Mouse (Mus musculus) midbrain, embryonic 16.5 days (tissue): ENCODE measurements around the gene Samsn1. TPM values are rescaled to one million over a fixed set of nuclear protein-coding genes. Genes with fewer than 3 reads are reported as not detected.

Experiments
- ATAC-seq: fragments of 200-750 bp; cut with Nextera tagmentation; 2 replicates; pipeline ENCODE4 v1.8.0; 2017; ENCODE audit warnings: moderate TSS enrichment
- H3K27ac ChIP-seq: fragments of 300-500 bp; sonication (generic); 2 replicates; pipeline ENCODE4 v1.5.1; 2014; ENCODE audit warnings: mild to moderate bottlenecking, low read length, mixed read lengths
- H3K27me3 ChIP-seq: fragments of 300-500 bp; sonication (generic); 2 replicates; pipeline ENCODE4 v1.6.1; 2014; ENCODE audit warnings: low read depth, low read length, mixed read lengths; ENCODE audit not compliant: control insufficient read depth, insufficient read depth
- H3K36me3 ChIP-seq: fragments of 300-500 bp; sonication (generic); 2 replicates; pipeline ENCODE4 v1.6.1; 2014; ENCODE audit warnings: mild to moderate bottlenecking, low read length, moderate library complexity, mixed read lengths; ENCODE audit not compliant: control insufficient read depth, insufficient read depth
- H3K4me1 ChIP-seq: fragments of 300-500 bp; sonication (generic); 2 replicates; pipeline ENCODE4 v1.6.1; 2014; ENCODE audit warnings: mild to moderate bottlenecking, low read length, mixed read lengths; ENCODE audit not compliant: control insufficient read depth, insufficient read depth
- H3K4me2 ChIP-seq: fragments of 300-500 bp; sonication (generic); 2 replicates; pipeline ENCODE4 v1.6.1; 2014; ENCODE audit warnings: mild to moderate bottlenecking, low read length, mixed read lengths
- H3K4me3 ChIP-seq: fragments of 300-500 bp; sonication (generic); 2 replicates; pipeline ENCODE4 v1.5.1; 2014; ENCODE audit warnings: low read depth, mild to moderate bottlenecking, low read length, moderate library complexity, mixed read lengths
- H3K9ac ChIP-seq: fragments of 300-500 bp; sonication (generic); 2 replicates; pipeline ENCODE4 v1.6.1; 2014; ENCODE audit warnings: low read depth, low read length, mixed read lengths
- H3K9me3 ChIP-seq: fragments of 300-500 bp; sonication (generic); replicated peaks from 2 replicates; pipeline ENCODE4 v1.6.1; 2014; ENCODE audit warnings: mild to moderate bottlenecking, low read length, mixed read lengths; ENCODE audit not compliant: control insufficient read depth, poor library complexity, severe bottlenecking
- WGBS: fragments of 180-500 bp; shearing (Covaris S2); extraction: QIAGEN DNeasy Blood & Tissue Kit; methylation state at CpG from one replicate; pipeline ENCODE4 v1.1.7; 2014; 5-methylcytosine and 5-hydroxymethylcytosine counted together
- polyA plus RNA-seq: library from polyadenylated mRNA; unstranded; fragments of >200 nt; fragmentation: Nextera tagmentation; extraction: Ambion mirVana; gene quantifications from 2 replicates; pipeline ENCODE4 v1.2.1, GENCODE M21; 2015

Samsn1 gene
- polyA plus RNA-seq, 1 experiment from 2014 or later, result 1.1 TPM

DNA sequence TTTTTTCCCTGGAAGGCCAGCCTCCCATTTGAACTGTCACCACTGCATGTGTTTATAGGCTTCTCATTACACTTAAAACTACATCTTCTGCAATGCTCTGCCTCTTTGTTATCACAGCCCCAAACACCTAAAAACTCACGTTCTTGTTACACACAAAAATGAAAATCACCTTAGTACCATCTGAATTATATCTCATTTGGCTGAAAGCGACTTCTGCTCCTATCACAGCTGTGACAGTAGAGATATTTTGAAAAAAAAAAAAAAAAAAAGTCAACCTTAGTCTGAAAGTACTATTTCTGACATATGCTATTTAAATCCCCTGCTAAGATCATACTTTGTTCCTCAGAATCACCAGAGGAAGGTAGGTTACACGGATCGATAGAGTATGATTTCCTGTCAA, 102.8 kb downstream of the Samsn1 start:
- H3K4me3 ChIP-seq, result no peak overlapping the region
- 86% methylated on average over 4 of the region's 4 CpGs for WGBS
- no peak for ATAC-seq

GRCm38 (mm10) chr16:75917712-75918111, 104.4 kb downstream of the Samsn1 start:
- H3K4me3 ChIP-seq, result no peak overlapping the region
- H3K4me2 ChIP-seq, result no peak overlapping the region
- H3K4me1 ChIP-seq, result no peaks in the 10 kb centered on the region
- no peaks in the 10 kb centered on the region for H3K9me3 ChIP-seq
- H3K36me3 ChIP-seq, result no peaks in the 10 kb centered on the region
- no peaks in the 10 kb centered on the region for H3K27me3 ChIP-seq
- WGBS, result 88% methylated on average over 5 of the region's 5 CpGs
- H3K27ac ChIP-seq, result no peak overlapping the region
- no peak for ATAC-seq
- H3K9ac ChIP-seq, result no peak overlapping the region

More for the DNA sequence above, 102.8 kb downstream of the Samsn1 start:
- Histone ChIP-seq H3K27me3 (no peaks in the 10 kb centered on the region), H3K4me2 (no peak overlapping the region), H3K36me3 (no peaks in the 10 kb centered on the region), H3K9ac (no peak overlapping the region), H3K4me1 (no peaks in the 10 kb centered on the region), H3K9me3 (no peaks in the 10 kb centered on the region), H3K27ac (no peak overlapping the region)

GRCm38 (mm10) chr16:75912051-75912450, 110.0 kb downstream of the Samsn1 start:
- ATAC-seq, result no peak
- 92% methylated on average over 5 of the region's 5 CpGs for WGBS

DNA sequence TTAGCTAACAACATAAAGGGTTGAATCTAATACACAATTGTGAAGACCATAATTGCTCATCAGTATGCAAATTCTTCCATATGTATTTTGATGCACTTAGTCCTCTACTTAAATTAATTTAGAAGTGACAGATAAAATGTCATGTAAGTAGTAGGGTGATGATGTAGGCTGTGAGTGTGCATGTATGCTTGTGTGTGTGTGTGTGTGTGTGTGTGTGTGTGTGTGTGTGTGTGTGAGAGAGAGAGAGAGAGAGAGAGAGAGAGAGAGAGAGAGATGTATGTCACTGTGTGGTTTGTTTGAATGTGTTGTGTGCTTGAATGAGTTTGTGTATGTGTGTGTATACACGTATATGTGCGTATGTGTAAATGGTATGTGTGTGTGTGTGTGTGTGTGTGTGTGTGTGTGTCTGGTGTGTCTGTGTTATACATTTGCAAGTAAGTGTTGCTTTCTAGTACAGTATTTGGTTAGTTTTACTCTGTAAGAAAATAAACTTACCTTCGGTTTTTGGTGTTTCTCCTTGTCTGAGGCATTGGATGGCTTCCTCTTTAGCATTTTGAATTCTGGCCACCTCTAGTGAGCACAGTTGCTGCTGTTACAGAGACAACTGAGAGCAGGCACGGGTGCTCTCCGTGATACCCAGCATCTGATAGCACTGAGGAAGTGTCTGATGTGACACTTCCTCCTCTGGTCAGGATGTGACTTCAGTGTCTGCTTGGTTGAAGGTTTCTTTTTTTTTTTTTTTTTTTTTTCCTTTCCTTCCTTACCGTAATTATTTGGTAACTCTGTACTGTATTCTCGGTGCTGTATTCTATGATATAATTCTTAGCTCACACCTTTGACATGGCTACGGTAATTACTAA, 113.2 kb downstream of the Samsn1 start:
- Histone ChIP-seq H3K4me3 (no peak overlapping the region), H3K36me3 (no peaks in the 10 kb centered on the region), H3K9ac (no peak overlapping the region), H3K4me1 (no peaks in the 10 kb centered on the region), H3K27me3 (no peaks in the 10 kb centered on the region), H3K4me2 (no peak overlapping the region), H3K9me3 (no peaks in the 10 kb centered on the region), H3K27ac (no peak overlapping the region)
- ATAC-seq, result no peak
- WGBS, result 80% methylated on average over 8 of the region's 8 CpGs

More at GRCm38 (mm10) chr16:75912051-75912450, 110.0 kb downstream of the Samsn1 start:
- no peaks in the 10 kb centered on the region for H3K9me3 ChIP-seq
- H3K9ac ChIP-seq, result no peak overlapping the region
- H3K36me3 ChIP-seq, result no peaks in the 10 kb centered on the region
- no peaks in the 10 kb centered on the region for H3K4me1 ChIP-seq
- no peaks in the 10 kb centered on the region for H3K27me3 ChIP-seq
- no peak overlapping the region for H3K27ac ChIP-seq
- H3K4me3 ChIP-seq, result no peak overlapping the region
- no peak overlapping the region for H3K4me2 ChIP-seq

DNA sequence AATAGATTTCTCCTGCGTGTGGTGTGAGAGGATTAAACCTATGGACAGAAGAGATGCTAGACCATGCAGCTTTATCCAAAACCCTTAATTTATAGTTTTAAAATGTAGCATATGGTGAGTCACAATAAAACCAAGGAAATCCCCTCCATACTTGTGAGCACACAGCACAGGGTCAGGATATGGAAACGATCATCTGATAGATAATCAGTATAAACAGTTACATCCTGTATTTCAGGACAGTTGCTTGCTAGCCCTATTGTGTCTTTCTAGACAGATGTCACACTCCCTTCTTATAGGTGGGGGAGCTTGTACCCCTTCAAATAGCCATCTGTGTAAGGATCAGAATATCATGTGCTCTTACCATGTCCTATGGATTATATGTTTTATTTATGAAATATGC, 115.3 kb downstream of the Samsn1 start:
- no peaks in the 10 kb centered on the region for H3K36me3 ChIP-seq
- no peaks in the 10 kb centered on the region for H3K4me1 ChIP-seq
- no peak overlapping the region for H3K4me2 ChIP-seq
- no peak overlapping the region for H3K9ac ChIP-seq
- H3K9me3 ChIP-seq, result no peaks in the 10 kb centered on the region
- no peak for ATAC-seq
- no peak overlapping the region for H3K27ac ChIP-seq
- no peak overlapping the region for H3K4me3 ChIP-seq
- no peaks in the 10 kb centered on the region for H3K27me3 ChIP-seq
- WGBS, result 84% methylated on average over 2 of the region's 2 CpGs

DNA sequence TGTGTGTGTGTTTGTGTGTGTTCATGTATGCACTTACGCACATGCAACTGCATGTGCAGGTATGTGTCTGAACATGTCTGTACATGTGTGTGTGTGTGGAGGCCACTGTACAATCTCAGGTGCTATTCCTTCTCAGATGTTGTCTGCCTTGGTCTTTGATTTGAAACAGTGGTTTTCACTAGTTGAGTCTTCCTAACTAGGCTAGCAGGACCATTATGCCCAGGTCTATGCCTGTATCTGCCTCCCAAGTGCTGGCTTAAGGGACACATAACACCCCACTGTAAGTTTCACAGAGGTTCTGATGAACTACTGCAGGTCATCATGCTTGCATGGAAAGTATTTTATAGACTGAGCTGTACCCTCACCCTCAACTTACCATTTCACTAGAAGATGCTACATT, 115.8 kb downstream of the Samsn1 start:
- no peak overlapping the region for H3K9ac ChIP-seq
- H3K9me3 ChIP-seq, result no peaks in the 10 kb centered on the region
- H3K4me3 ChIP-seq, result no peak overlapping the region
- H3K27ac ChIP-seq, result no peak overlapping the region
- H3K4me2 ChIP-seq, result no peak overlapping the region
- no peaks in the 10 kb centered on the region for H3K27me3 ChIP-seq
- no peaks in the 10 kb centered on the region for H3K4me1 ChIP-seq
- no peak for ATAC-seq
- WGBS, result 100% methylated on average over 1 of the region's 1 CpGs
- H3K36me3 ChIP-seq, result no peaks in the 10 kb centered on the region

DNA sequence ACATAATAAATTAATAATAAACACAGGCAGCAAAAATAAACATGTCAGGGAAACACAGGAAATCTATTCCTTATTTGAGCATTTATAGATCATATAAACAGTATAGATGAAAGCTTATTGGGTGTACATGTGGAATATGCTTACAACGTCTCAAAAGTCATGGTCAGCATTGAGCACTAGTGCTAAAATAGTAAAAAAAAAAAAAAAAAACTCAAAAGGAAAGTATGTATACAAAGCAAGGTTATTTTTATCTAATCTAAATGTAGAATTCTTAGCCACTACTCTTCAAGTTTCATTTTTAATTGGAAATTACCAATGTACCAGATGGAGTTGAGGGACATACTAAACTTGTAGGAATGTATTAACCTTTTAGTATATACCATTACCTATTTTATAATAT, 116.8 kb downstream of the Samsn1 start:
- 83% methylated on average over 1 of the region's 1 CpGs for WGBS

GRCm38 (mm10) chr16:75904072-75904471, 118.0 kb downstream of the Samsn1 start:
- H3K36me3 ChIP-seq, result no peaks in the 10 kb centered on the region
- no peak overlapping the region for H3K4me3 ChIP-seq
- no peak overlapping the region for H3K4me2 ChIP-seq
- 52% methylated on average over 4 of the region's 4 CpGs for WGBS
- H3K27ac ChIP-seq, result no peak overlapping the region
- H3K4me1 ChIP-seq, result no peaks in the 10 kb centered on the region
- ATAC-seq, result peak; percentile 70; the same call in 1 of the 2 replicates
- no peaks in the 10 kb centered on the region; the same call in 1 of the 2 replicates for H3K27me3 ChIP-seq
- no peak overlapping the region for H3K9ac ChIP-seq
- no peaks in the 10 kb centered on the region for H3K9me3 ChIP-seq

More for the DNA sequence above, 116.8 kb downstream of the Samsn1 start:
- Histone ChIP-seq H3K9me3 (no peaks in the 10 kb centered on the region), H3K27ac (no peak overlapping the region), H3K4me1 (no peaks in the 10 kb centered on the region), H3K27me3 (no peaks in the 10 kb centered on the region), H3K4me3 (no peak overlapping the region), H3K4me2 (no peak overlapping the region), H3K36me3 (no peaks in the 10 kb centered on the region), H3K9ac (no peak overlapping the region)
- no peak for ATAC-seq

DNA sequence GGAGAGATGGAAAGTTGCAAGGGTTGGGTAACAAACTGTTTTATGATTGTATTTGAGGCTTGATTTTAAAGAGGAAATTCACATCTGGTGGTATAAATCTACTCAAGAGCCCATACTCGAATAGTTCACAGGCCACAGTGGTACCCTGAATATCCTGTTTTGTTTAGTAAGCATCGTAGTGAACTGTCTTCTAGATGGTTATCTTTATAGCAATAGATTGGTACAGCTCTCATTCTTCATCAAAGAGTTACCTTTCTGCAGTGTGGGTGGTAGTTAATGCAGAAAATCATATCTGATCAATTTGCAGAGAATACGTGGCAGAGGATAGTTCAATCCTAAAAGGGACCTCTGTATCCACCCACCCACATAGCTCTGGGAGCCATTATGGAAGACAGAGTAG, 119.1 kb downstream of the Samsn1 start:
- Histone ChIP-seq H3K36me3 (no peaks in the 10 kb centered on the region), H3K9me3 (no peaks in the 10 kb centered on the region), H3K4me2 (no peak overlapping the region), H3K27ac (no peak overlapping the region), H3K27me3 (no peaks in the 10 kb centered on the region; the same call in 1 of the 2 replicates), H3K9ac (no peak overlapping the region), H3K4me1 (no peaks in the 10 kb centered on the region), H3K4me3 (no peak overlapping the region)
- no peak for ATAC-seq
- 88% methylated on average over 3 of the region's 3 CpGs for WGBS
